Mouse (Mus musculus): ENCODE results near the gene Ltf. TPM values are rescaled to one million over a fixed set of nuclear protein-coding genes. Genes with fewer than 3 reads are reported as not detected.

Gene Ltf
- polyA plus RNA-seq, 1 experiment from 2014 or later: 1.1 TPM

DNA sequence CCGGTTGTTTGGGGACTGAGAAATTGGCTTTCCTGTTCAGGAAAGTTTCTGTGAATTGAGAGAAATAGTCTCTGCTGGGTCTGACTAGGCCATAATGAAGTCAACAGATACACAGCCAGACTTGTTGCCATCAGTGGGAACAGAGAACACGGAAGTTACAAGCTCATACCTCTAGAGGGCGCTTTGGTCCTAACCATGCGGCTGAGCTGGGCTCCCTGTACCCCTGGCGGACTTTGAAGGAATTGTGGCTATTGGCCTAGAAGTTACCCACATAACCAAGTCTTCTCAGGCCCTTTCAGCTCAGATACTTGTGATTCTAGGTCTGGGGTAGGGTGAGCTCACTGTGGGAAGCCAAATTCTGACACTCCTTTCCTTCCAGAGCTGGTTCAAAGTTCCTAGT is 21.8 kb upstream of the Ltf start:
- 4% methylated on average over 5 of the region's 5 CpGs for WGBS

DNA sequence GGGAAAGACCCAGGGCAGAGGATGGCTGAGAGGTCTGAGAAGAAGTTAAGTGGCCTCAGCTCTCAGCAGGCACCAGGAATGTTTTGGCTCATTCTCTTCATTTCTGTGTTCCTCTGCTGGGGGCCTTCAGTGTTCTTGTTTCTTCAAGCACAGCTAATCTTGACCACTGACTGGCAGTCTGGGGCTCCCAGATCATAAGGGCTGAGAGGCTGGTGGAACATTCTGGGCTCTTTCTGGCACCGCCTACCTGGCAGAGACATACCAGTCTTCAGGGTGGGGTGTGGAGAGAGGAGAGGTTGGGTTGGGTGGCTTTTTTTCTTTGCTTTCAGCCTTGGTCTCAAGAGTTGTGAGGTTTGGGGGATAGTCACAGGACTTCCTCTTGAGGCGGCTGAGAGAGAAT is 20.0 kb upstream of the Ltf start:
- Histone ChIP-seq H3K9ac (replicated peaks) (no peak overlapping the region), H3K27ac (replicated peaks) (no peak overlapping the region), H3K36me3 (no peaks in the 10 kb centered on the region), H3K4me2 (replicated peaks) (no peak overlapping the region), H3K4me1 (no peaks in the 10 kb centered on the region), H3K4me3 (no peak overlapping the region), H3K9me3 (no peaks in the 10 kb centered on the region), H3K27me3 (no peaks in the 10 kb centered on the region)
- 94% methylated on average over 2 of the region's 2 CpGs for WGBS
- ATAC-seq (ENCODE audit: low FRiP score, low read depth): no peak

More for the DNA sequence above, 21.8 kb upstream of the Ltf start:
- ATAC-seq (ENCODE audit: low FRiP score, low read depth): no peak
- Histone ChIP-seq H3K27ac (replicated peaks) (no peak overlapping the region), H3K9me3 (no peaks in the 10 kb centered on the region), H3K36me3 (no peaks in the 10 kb centered on the region), H3K4me1 (no peaks in the 10 kb centered on the region), H3K9ac (replicated peaks) (no peak overlapping the region), H3K4me3 (no peak overlapping the region), H3K4me2 (replicated peaks) (no peak overlapping the region), H3K27me3 (no peaks in the 10 kb centered on the region)

DNA sequence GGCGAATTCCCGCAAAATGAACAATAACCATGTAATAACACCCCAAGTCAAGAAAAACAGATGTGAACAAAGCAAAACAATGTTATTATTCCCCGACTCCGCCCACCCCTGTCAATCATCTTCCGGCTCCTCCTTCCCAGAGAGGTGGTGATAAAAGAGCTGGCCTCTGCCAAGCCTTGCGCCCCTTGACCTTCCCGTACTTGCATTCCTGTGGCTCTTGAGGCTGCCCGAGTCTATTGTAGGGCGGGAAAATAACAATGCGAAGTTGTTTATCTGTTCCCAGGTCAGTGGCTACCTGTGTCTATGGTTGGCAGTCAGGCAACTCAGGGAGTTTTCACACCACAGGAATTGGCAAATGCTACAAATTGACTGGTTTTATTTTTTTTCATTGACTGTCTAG is 19.2 kb upstream of the Ltf start:
- no peaks in the 10 kb centered on the region for H3K9me3 ChIP-seq
- no peak overlapping the region for H3K9ac ChIP-seq (replicated peaks)
- H3K4me1 ChIP-seq: no peaks in the 10 kb centered on the region
- no peak overlapping the region for H3K4me2 ChIP-seq (replicated peaks)
- 83% methylated on average over 10 of the region's 10 CpGs for WGBS
- ATAC-seq (ENCODE audit: low FRiP score, low read depth): no peak
- no peak overlapping the region for H3K27ac ChIP-seq (replicated peaks)
- no peaks in the 10 kb centered on the region for H3K36me3 ChIP-seq
- no peaks in the 10 kb centered on the region for H3K27me3 ChIP-seq
- no peak overlapping the region for H3K4me3 ChIP-seq

DNA sequence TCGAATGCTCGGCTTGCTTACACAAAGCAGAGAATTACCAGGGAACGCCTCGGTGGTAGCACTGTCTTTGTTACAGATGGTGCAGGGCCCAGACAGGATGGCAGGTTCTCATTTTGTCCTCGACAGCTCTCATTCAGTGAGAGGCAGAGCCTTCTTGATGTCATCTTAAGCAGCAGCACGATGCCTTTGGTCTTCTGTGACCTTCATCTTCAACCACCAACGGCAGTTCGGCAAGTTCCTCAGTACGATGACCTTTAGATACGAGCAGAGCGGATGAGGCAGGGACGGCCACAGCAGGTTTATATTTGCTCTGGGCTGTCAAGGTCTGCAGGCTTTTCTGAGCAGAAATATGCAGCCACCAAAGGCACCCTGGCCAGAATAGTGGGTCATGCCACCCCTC is 17.4 kb upstream of the Ltf start:
- H3K27ac ChIP-seq (replicated peaks): no peak overlapping the region
- no peak for ATAC-seq (ENCODE audit: low FRiP score, low read depth)
- H3K27me3 ChIP-seq: no peaks in the 10 kb centered on the region
- no peak overlapping the region for H3K9ac ChIP-seq (replicated peaks)
- WGBS: 73% methylated on average over 12 of the region's 12 CpGs
- H3K9me3 ChIP-seq: no peaks in the 10 kb centered on the region
- H3K4me3 ChIP-seq: no peak overlapping the region
- no peaks in the 10 kb centered on the region for H3K36me3 ChIP-seq
- no peak overlapping the region for H3K4me2 ChIP-seq (replicated peaks)
- no peaks in the 10 kb centered on the region for H3K4me1 ChIP-seq

DNA sequence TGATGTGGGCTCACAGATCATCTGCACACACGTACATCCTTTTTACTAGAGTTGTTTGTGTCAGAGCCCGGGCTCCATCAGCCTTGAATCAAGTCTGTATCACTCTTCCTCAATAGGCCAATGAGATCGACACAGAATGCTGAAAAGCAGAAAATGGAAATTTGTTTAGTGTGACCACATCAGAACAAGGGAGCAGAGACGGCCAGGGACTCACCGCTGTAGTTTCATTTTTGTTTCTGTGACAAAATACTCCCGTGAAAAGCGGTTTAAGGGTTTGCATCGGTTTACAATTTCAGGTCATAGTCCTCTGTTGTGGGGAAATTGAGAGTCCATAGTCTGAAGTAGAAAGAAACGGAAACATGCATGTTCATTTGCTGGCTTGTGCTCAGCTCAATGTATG is 15.8 kb upstream of the Ltf start:
- no peak overlapping the region for H3K4me2 ChIP-seq (replicated peaks)
- 95% methylated on average over 9 of the region's 9 CpGs for WGBS
- H3K9ac ChIP-seq (replicated peaks): no peak overlapping the region
- no peaks in the 10 kb centered on the region for H3K9me3 ChIP-seq
- H3K27me3 ChIP-seq: no peaks in the 10 kb centered on the region
- no peaks in the 10 kb centered on the region for H3K36me3 ChIP-seq
- no peaks in the 10 kb centered on the region for H3K4me1 ChIP-seq
- ATAC-seq (ENCODE audit: low FRiP score, low read depth): no peak
- H3K4me3 ChIP-seq: no peak overlapping the region
- H3K27ac ChIP-seq (replicated peaks): no peak overlapping the region

DNA sequence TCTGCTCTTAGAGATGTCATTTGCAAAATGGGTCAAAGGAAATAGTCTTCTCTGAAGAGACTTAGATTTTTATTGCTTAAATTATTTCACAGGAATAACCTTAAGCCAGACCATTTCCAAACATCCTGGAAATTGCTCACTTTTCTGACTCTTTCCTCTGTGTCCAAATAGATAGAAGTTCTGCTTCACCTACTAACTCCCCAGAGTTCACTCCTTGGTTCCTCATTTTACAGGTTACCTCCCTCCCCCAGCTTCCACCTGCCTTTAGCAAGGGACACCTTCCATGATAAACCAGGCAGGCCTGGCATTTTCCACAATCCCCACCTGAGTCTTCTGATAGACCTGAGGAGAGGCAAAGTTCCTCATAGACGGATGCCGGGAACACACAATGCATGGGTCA is 12.5 kb upstream of the Ltf start:
- Histone ChIP-seq H3K4me3 (no peak overlapping the region), H3K36me3 (no peaks in the 10 kb centered on the region), H3K27me3 (no peaks in the 10 kb centered on the region), H3K27ac (replicated peaks) (no peak overlapping the region), H3K9ac (replicated peaks) (no peak overlapping the region), H3K4me2 (replicated peaks) (no peak overlapping the region), H3K9me3 (no peaks in the 10 kb centered on the region), H3K4me1 (no peaks in the 10 kb centered on the region)
- no peak for ATAC-seq (ENCODE audit: low FRiP score, low read depth)
- WGBS: 96% methylated on average over 2 of the region's 2 CpGs

DNA sequence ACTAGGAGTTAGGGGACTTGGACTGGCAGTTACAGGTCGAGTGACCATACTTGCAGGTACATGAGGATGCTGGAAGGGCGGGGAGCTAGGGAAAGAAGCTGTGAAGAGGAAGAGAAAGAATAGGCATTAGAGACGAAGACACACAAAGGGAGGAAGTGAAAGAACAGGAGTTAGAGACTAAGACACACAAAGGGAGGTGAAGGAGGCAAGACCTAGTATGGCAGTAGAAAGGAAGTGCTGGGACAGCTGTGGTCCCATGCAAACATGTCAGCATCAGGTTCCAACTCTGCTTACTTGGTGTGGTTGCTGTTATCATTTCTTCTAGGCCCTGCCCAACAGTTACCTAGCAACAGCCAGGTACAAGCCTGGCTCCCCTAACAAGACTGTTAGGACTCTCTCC is 9.3 kb upstream of the Ltf start:
- Histone ChIP-seq H3K4me2 (replicated peaks) (no peak overlapping the region), H3K27me3 (no peaks in the 10 kb centered on the region), H3K36me3 (no peaks in the 10 kb centered on the region), H3K9ac (replicated peaks) (no peak overlapping the region), H3K4me1 (no peaks in the 10 kb centered on the region), H3K9me3 (no peaks in the 10 kb centered on the region), H3K4me3 (no peak overlapping the region), H3K27ac (replicated peaks) (no peak overlapping the region)
- WGBS: 71% methylated on average over 3 of the region's 3 CpGs
- ATAC-seq (ENCODE audit: low FRiP score, low read depth): no peak

DNA sequence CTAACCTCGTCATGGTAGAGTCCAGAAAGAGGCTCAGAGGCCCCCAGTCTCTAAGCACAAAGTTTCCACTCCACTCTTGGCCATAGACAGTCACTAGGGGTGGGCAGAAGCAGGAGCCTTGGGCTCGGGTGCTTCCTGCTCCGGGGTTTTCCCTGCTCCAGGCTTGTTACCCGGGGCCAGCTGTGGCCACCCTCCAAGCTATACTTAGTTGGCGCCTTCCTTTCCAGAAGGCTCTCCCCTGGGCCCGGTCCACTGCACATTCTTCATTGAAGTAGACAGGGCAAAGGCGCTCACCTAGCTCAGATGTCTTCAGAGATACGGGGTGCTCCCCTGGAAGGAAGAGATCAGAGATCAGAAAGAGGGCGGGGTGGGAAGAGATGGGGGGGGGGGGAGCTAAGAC is 7.5 kb upstream of the Ltf start:
- Histone ChIP-seq H3K9me3 (no peaks in the 10 kb centered on the region), H3K27ac (replicated peaks) (no peak overlapping the region), H3K27me3 (no peaks in the 10 kb centered on the region), H3K4me1 (no peaks in the 10 kb centered on the region), H3K36me3 (no peaks in the 10 kb centered on the region), H3K9ac (replicated peaks) (no peak overlapping the region), H3K4me2 (replicated peaks) (no peak overlapping the region), H3K4me3 (no peak overlapping the region)
- ATAC-seq (ENCODE audit: low FRiP score, low read depth): no peak
- 83% methylated on average over 9 of the region's 9 CpGs for WGBS

DNA sequence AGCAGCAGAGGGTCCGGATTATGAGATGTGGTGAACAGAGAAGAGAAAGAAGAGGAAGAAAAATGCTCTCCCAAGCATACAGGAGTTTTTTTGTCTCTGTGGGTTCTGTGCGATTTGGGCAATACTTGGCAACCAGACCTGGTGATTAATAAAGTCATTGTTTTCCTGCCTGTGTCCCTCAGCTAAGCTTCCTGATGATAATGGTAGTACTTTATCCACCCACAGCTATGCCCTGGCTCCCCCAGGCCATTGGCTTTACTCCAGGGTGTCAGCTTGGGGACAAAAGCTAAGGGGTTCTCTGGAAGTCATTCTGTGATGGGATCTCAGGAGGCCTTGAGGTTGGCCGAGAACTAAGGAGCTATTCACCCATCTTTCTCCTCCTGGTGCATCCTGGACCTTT is 7.0 kb upstream of the Ltf start:
- Histone ChIP-seq H3K36me3 (no peaks in the 10 kb centered on the region), H3K4me1 (no peaks in the 10 kb centered on the region), H3K9ac (replicated peaks) (no peak overlapping the region), H3K4me3 (no peak overlapping the region), H3K27me3 (no peaks in the 10 kb centered on the region), H3K4me2 (replicated peaks) (no peak overlapping the region), H3K9me3 (no peaks in the 10 kb centered on the region), H3K27ac (replicated peaks) (no peak overlapping the region)
- 92% methylated on average over 3 of the region's 3 CpGs for WGBS
- no peak for ATAC-seq (ENCODE audit: low FRiP score, low read depth)

DNA sequence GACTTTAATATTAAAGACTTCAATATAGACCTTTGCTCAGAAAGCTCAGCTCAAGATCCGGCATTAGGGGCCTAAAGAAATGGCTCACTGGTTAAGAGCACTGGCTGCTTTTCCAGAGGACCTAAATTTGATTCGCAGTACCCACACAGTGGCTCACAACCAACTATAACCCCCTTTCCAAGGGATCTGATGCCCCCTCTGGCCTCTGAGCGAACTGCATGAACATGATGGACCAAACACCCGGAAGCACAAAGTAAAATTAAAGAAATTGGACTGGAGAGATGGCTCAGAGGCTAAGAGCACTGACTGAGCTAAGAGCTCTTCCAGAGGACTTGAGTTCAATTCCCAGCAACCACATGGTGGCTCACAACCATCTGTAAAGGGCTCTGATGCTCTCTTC is 3.4 kb upstream of the Ltf start:
- H3K27me3 ChIP-seq: no peaks in the 10 kb centered on the region
- no peaks in the 10 kb centered on the region for H3K4me1 ChIP-seq
- no peak overlapping the region for H3K4me3 ChIP-seq
- ATAC-seq (ENCODE audit: low FRiP score, low read depth): no peak
- 78% methylated on average over 4 of the region's 4 CpGs for WGBS
- no peaks in the 10 kb centered on the region for H3K36me3 ChIP-seq
- no peak overlapping the region for H3K27ac ChIP-seq (replicated peaks)
- no peak overlapping the region for H3K9ac ChIP-seq (replicated peaks)
- no peak overlapping the region for H3K4me2 ChIP-seq (replicated peaks)
- H3K9me3 ChIP-seq: no peaks in the 10 kb centered on the region

DNA sequence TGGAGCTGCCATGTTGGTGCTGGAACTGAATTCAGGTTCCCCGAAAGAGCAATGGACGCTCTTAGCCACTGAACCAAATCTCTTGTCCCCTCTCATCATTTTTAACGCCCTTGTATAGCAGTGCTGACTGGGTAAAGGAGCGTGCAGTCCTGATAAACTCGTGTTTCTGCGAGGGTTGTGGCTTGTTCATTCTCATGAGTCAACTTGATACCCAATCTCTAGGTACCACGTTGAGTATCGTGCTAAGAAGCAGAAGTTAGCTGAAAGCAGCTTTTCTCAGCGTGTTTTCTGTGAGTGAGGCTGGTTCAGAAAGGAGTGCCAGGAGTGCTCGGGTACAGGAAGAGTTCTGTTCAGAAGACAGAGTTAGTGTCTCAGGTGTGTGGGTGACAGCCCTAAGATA is 7.7 kb downstream of the Ltf start:
- Histone ChIP-seq H3K4me1 (no peaks in the 10 kb centered on the region), H3K4me3 (no peak overlapping the region), H3K27me3 (no peaks in the 10 kb centered on the region), H3K9me3 (no peaks in the 10 kb centered on the region), H3K36me3 (no peaks in the 10 kb centered on the region), H3K4me2 (replicated peaks) (no peak overlapping the region), H3K9ac (replicated peaks) (no peak overlapping the region), H3K27ac (replicated peaks) (no peak overlapping the region)
- ATAC-seq (ENCODE audit: low FRiP score, low read depth): no peak
- 90% methylated on average over 10 of the region's 10 CpGs for WGBS

DNA sequence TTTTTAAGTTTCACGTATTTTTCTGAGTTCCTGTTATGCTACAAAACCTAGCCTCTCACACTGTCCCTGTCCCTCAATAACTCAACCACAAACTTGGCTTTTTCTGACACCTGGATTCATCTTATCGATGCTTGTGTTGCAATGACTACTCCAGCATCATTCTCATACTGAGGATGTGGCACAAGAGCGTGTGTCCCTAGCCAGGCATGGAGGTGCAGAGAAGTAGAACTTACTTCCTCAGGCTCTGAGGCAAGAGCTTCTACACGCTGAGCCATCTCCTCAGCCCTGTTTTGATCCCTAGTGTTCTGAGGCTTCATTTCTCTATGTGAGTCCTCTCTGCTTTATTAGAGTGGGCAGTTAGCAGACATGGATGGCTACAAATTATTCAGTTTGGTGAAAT is 14.6 kb downstream of the Ltf start:
- Histone ChIP-seq H3K9me3 (no peaks in the 10 kb centered on the region), H3K4me2 (replicated peaks) (no peak overlapping the region), H3K4me3 (no peak overlapping the region), H3K9ac (replicated peaks) (no peak overlapping the region), H3K4me1 (no peaks in the 10 kb centered on the region), H3K27ac (replicated peaks) (no peak overlapping the region), H3K36me3 (no peaks in the 10 kb centered on the region), H3K27me3 (no peaks in the 10 kb centered on the region)
- no peak for ATAC-seq (ENCODE audit: low FRiP score, low read depth)
- 92% methylated on average over 4 of the region's 4 CpGs for WGBS

DNA sequence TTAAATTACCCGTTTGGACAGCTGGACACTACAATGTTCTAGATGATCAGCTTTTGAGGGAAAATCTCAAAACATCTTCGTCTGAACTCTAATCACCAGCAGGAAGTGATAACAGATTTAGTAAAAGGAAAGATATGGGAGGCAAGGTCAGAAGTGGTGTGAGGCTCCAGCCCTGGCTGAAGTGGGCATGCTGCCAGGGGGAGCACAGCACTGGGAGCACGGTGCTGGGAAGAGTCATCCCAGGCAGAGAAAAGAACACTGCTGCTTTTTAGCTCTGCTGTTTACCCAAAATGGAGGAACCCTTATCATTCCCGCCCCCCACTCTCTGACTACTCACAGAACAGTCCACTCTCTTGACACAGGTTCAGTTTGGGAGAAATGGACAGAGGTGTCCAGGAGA is 20.9 kb downstream of the Ltf start:
- H3K9ac ChIP-seq (replicated peaks): no peak overlapping the region
- no peak overlapping the region for H3K27ac ChIP-seq (replicated peaks)
- no peaks in the 10 kb centered on the region for H3K27me3 ChIP-seq
- ATAC-seq (ENCODE audit: low FRiP score, low read depth): no peak
- 86% methylated on average over 4 of the region's 4 CpGs for WGBS
- H3K36me3 ChIP-seq: no peaks in the 10 kb centered on the region
- no peak overlapping the region for H3K4me3 ChIP-seq
- no peak overlapping the region for H3K4me2 ChIP-seq (replicated peaks)
- H3K4me1 ChIP-seq: no peaks in the 10 kb centered on the region
- no peaks in the 10 kb centered on the region for H3K9me3 ChIP-seq
